Mouse (Mus musculus) liver, postnatal 0 days (tissue): ENCODE results near the gene Diras2.

Experiments
- CTCF ChIP-seq: sonication (generic); IDR thresholded peaks from 2 replicates; pipeline ENCODE4 v1.5.1; 2016; ENCODE audit warnings: antibody characterized with exemption, low read depth
- EP300 ChIP-seq: IDR thresholded peaks from 2 replicates; pipeline ENCODE4 v1.6.1; 2016; ENCODE audit warnings: antibody characterized with exemption, low read depth, mild to moderate bottlenecking

- TF ChIP-seq CTCF (no peak), EP300 (no peak)
Observed at GRCm38 (mm10) chr13:52539461-52539860, 8.4 kb upstream of the Diras2 start.
